Mouse (Mus musculus): ENCODE results near the gene Camkv. TPM values are rescaled to one million over a fixed set of nuclear protein-coding genes. Genes with fewer than 3 reads are reported as not detected.

Camkv gene
- total and polyA plus RNA-seq, 3 experiments = not detected

- in situ Hi-C loops (cut with MboI; ENCODE audit: low pct_ligation_motif_present, low pct_unique_long_range_greater_than_20kb, low sequenced_read_pairs) (loop anchor here (5.0 kb wide), 1 partner anchor 36 kb away; the partner anchor contains the start of gene Gm20662), dilution Hi-C loops (cut with MboI; ENCODE audit: extremely low pct_ligation_motif_present, extremely low pct_unique_long_range_greater_than_20kb, low sequenced_read_pairs) (no loop called here)
- H3K4me1 ChIP-seq (ENCODE audit: control insufficient read depth in 1 of 2, insufficient read depth in 2 of 2) = peaks cover 3 to 25% of the 10 kb centered on the region in 2 experiments
- TF ChIP-seq NRF1 (IDR thresholded peaks at IDR 0.05; ENCODE audit: low read depth, low read length) (no peak), IRF4 (IDR thresholded peaks at IDR 0.05; ENCODE audit: low read depth, low read length) (no peak), TCF12 (IDR thresholded peaks at IDR 0.05; ENCODE audit: low read depth, low read length) (no peak), UBTF (IDR thresholded peaks at IDR 0.05; ENCODE audit: low read depth, low read length) (no peak), CTCF (conservative IDR thresholded peaks at IDR 0.05 in 1 of 2, IDR thresholded peaks at IDR 0.05 in 1 of 2; ENCODE audit: low read depth in 2 of 2, low read length in 2 of 2) (no peak), TBP (conservative IDR thresholded peaks at IDR 0.05; ENCODE audit: low read depth, low read length) (no peak), GABPA (IDR thresholded peaks at IDR 0.05; ENCODE audit: insufficient replicate concordance, low read depth, low read length) (no peak), POLR2AphosphoS2 (IDR thresholded peaks at IDR 0.05; ENCODE audit: low read depth, low read length) (no peak), CHD2 (IDR thresholded peaks at IDR 0.05; ENCODE audit: low read length) (no peak), ZKSCAN1 (IDR thresholded peaks at IDR 0.05; ENCODE audit: borderline replicate concordance, low read depth, low read length) (no peak), SMC3 (IDR thresholded peaks at IDR 0.05; ENCODE audit: low read depth, low read length) (no peak), MXI1 (IDR thresholded peaks at IDR 0.05; ENCODE audit: low read depth, low read length) (no peak), SIN3A (IDR thresholded peaks at IDR 0.05; ENCODE audit: low read length) (no peak), MYC (IDR thresholded peaks at IDR 0.05; ENCODE audit: low read depth, low read length) (no peak), JUND (conservative IDR thresholded peaks at IDR 0.05; ENCODE audit: low read depth, low read length) (no peak), MAFK (IDR thresholded peaks at IDR 0.05; ENCODE audit: insufficient replicate concordance, low read length) (no peak), POLR2A (IDR thresholded peaks at IDR 0.05; ENCODE audit: low read depth, low read length) (no peak)
- no peak overlapping the region for H3K27ac ChIP-seq (ENCODE audit: insufficient read depth, low read depth)
- H3K4me3 ChIP-seq (replicated peaks in 1 of 3; ENCODE audit: low read depth in 2 of 3, low read length in 2 of 3, poor library complexity in 1 of 3) = no peak overlapping the region
- H3K36me3 ChIP-seq (replicated peaks in 1 of 2; ENCODE audit: control insufficient read depth in 1 of 2, insufficient read depth in 1 of 2, low read length in 1 of 2) = peaks cover 64 to 97% of the 10 kb centered on the region in 2 experiments
- H3K27me3 ChIP-seq (replicated peaks) = no peaks in the 10 kb centered on the region
- H3K9me3 ChIP-seq (replicated peaks; ENCODE audit: low read length) = no peaks in the 10 kb centered on the region
- no peak overlapping the region for H3K9ac ChIP-seq (ENCODE audit: insufficient read depth, low read depth)
- DNase-seq (ENCODE audit: extremely low read depth) = no peak
- no peaks in the 10 kb centered on the region for H3K79me2 ChIP-seq (replicated peaks; ENCODE audit: control insufficient read depth, extremely low read depth, insufficient read depth, poor library complexity, severe bottlenecking)
- H3K4me2 ChIP-seq (ENCODE audit: insufficient read depth, low read depth, poor library complexity, severe bottlenecking) = no peak overlapping the region
These were observed 25.9 kb downstream of the Camkv start for GRCm38 (mm10) chr9:107961351-107961762.

GRCm38 (mm10) chr9:107961881-107962280 is 26.4 kb downstream of the Camkv start:
- no peak overlapping the region for H3K4me2 ChIP-seq (ENCODE audit: insufficient read depth, low read depth, poor library complexity, severe bottlenecking)
- no peaks in the 10 kb centered on the region for H3K9me3 ChIP-seq (replicated peaks; ENCODE audit: low read length)
- TF ChIP-seq SMC3 (IDR thresholded peaks at IDR 0.05; ENCODE audit: low read depth, low read length) (0 out of 2 replicates have a peak, but pooled peaks have one; percentile 9), POLR2A (IDR thresholded peaks at IDR 0.05; ENCODE audit: low read depth, low read length) (no peak), CTCF (conservative IDR thresholded peaks at IDR 0.05 in 1 of 2, IDR thresholded peaks at IDR 0.05 in 1 of 2; ENCODE audit: low read depth in 2 of 2, low read length in 2 of 2) (peak in 1 of 2 experiments; percentile 49; a peak in 2 of 4 replicates), MYC (IDR thresholded peaks at IDR 0.05; ENCODE audit: low read depth, low read length) (no peak), MXI1 (IDR thresholded peaks at IDR 0.05; ENCODE audit: low read depth, low read length) (no peak), ETS1 (conservative IDR thresholded peaks at IDR 0.05; ENCODE audit: low read depth, low read length) (no peak), JUND (conservative IDR thresholded peaks at IDR 0.05; ENCODE audit: low read depth, low read length) (no peak), MAZ (IDR thresholded peaks at IDR 0.05; ENCODE audit: low read depth, low read length) (no peak), ZMIZ1 (IDR thresholded peaks at IDR 0.05; ENCODE audit: low read depth, low read length) (no peak), TBP (conservative IDR thresholded peaks at IDR 0.05; ENCODE audit: low read depth, low read length) (no peak), USF2 (conservative IDR thresholded peaks at IDR 0.05; ENCODE audit: low read depth, low read length) (no peak), TCF12 (IDR thresholded peaks at IDR 0.05; ENCODE audit: low read depth, low read length) (no peak), RAD21 (IDR thresholded peaks at IDR 0.05; ENCODE audit: low read depth, low read length) (peak; percentile 16), ZNF384 (IDR thresholded peaks at IDR 0.05; ENCODE audit: low read depth, low read length) (no peak), UBTF (IDR thresholded peaks at IDR 0.05; ENCODE audit: low read depth, low read length) (no peak)
- no peak overlapping the region for H3K9ac ChIP-seq (ENCODE audit: insufficient read depth, low read depth)
- no peak overlapping the region for H3K4me3 ChIP-seq (replicated peaks in 1 of 3; ENCODE audit: low read depth in 2 of 3, low read length in 2 of 3, poor library complexity in 1 of 3)
- dilution Hi-C loops (cut with MboI; ENCODE audit: extremely low pct_ligation_motif_present, extremely low pct_unique_long_range_greater_than_20kb, low sequenced_read_pairs) = no loop called here
- no peak overlapping the region for H3K27ac ChIP-seq (ENCODE audit: insufficient read depth, low read depth)
- DNase-seq (ENCODE audit: extremely low read depth) = no peak
- H3K36me3 ChIP-seq (replicated peaks in 1 of 2; ENCODE audit: control insufficient read depth in 1 of 2, insufficient read depth in 1 of 2, low read length in 1 of 2) = peaks cover 66 to 98% of the 10 kb centered on the region in 2 experiments
- in situ Hi-C loops (cut with MboI; ENCODE audit: low pct_ligation_motif_present, low pct_unique_long_range_greater_than_20kb, low sequenced_read_pairs) = loop anchor here (5.0 kb wide), 1 partner anchor 35 kb away; the partner anchor contains the start of gene Gm20662
- H3K27me3 ChIP-seq (replicated peaks) = no peaks in the 10 kb centered on the region
- H3K79me2 ChIP-seq (replicated peaks; ENCODE audit: control insufficient read depth, extremely low read depth, insufficient read depth, poor library complexity, severe bottlenecking) = no peaks in the 10 kb centered on the region
- H3K4me1 ChIP-seq (ENCODE audit: control insufficient read depth in 1 of 2, insufficient read depth in 2 of 2) = peaks cover 3 to 25% of the 10 kb centered on the region in 2 experiments

All from CH12.LX (cell line).